Mouse (Mus musculus): ENCODE results near the gene Htr2b.
A peak's percentile ranks its signal among the peaks of the same experiment; 100 is the strongest.

Gene Htr2b

DNA sequence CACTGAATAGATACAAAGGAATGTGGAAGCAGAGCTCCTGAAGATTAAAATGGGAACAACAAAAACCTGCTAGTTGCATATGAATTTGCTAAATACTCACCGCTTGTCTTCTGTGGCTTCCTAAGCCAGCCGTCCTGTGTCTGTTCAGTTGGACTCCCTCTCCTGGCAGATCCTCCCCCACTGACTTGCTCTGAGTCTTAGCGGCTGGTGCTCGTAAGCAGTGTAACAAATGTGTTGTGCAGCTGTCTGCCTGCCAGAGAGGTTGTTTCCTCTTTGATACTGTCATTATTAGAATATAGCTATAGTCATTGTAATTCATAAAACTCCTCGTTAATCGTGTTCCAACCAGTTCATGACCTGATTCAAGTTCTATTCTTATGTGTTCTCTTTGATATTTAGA lies at the start of gene Htr2b:
TSS of gene Htr2b (minus strand) at position 192 of the 400 bp plus-strand sequence.
- H3K9me3 ChIP-seq (ENCODE audit: low read length) = no peaks in the 10 kb centered on the region
- TF ChIP-seq CTCF (conservative IDR thresholded peaks at IDR 0.05; ENCODE audit: low read length) (no peak), NANOG (IDR thresholded peaks at IDR 0.05; ENCODE audit: borderline replicate concordance, low read length) (no peak), POU5F1 (IDR thresholded peaks at IDR 0.05; ENCODE audit: borderline replicate concordance, low read length) (no peak)
- H3K36me3 ChIP-seq (ENCODE audit: insufficient read depth, low read length) = peaks cover 63% of the 10 kb centered on the region
- no peak within 1 kb of the TSS for H3K4me3 ChIP-seq (replicated peaks; ENCODE audit: low read length)
- H3K4me1 ChIP-seq (replicated peaks; ENCODE audit: low read depth, low read length) = no peaks in the 10 kb centered on the region; the same call in 1 of the 2 replicates
- no peaks in the 10 kb centered on the region for H3K27me3 ChIP-seq (ENCODE audit: insufficient read depth, low read length)

DNA sequence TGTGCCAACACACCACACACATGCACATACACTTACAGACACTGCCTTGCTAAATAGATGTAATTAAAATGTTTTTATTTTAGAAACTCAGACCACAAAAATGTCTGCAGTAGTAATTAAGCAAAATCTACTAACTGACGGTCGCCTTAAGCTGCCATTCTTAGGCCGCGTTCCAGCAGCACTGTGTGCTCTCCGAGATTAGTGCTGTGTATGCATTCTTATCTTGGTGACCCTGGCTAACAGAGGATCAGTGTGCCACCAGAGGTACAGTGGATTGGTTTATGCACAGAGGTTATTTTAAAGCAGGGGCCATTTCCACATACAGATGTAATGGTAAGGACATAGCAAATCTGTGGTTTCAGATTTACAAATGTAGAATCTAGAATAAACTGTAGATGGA lies 49.3 kb upstream of the Htr2b start:
- Histone ChIP-seq H3K4me1 (replicated peaks; ENCODE audit: low read depth, low read length) (peaks cover 8% of the 10 kb centered on the region; the same call in 1 of the 2 replicates), H3K27me3 (ENCODE audit: insufficient read depth, low read length) (no peaks in the 10 kb centered on the region), H3K4me3 (replicated peaks; ENCODE audit: low read length) (no peak overlapping the region), H3K9me3 (ENCODE audit: low read length) (no peaks in the 10 kb centered on the region), H3K36me3 (ENCODE audit: insufficient read depth, low read length) (peaks cover 86% of the 10 kb centered on the region)
- no peak for TF ChIP-seq CTCF (conservative IDR thresholded peaks at IDR 0.05; ENCODE audit: low read length)
- no peak for TF ChIP-seq NANOG (IDR thresholded peaks at IDR 0.05; ENCODE audit: borderline replicate concordance, low read length)
- TF ChIP-seq POU5F1 (IDR thresholded peaks at IDR 0.05; ENCODE audit: borderline replicate concordance, low read length) = no peak

DNA sequence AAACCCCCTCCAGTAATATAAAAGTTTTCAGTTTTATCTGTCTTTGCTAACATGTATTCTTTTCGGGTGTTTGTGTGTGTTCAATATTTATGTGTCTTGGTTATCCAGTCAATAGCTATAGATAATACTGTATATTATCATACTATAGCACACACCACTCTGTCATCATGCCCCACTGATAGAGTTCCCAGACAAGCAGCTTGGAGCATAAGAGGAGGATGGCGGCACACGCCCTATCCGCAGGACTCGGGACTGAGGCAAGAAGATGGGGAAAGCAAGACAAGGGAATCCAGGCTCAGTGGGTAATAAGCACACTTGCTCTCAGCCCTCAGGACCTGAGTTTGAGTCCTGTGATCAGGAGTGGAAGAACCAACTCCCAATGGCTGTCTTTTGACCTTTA lies 48.7 kb upstream of the Htr2b start:
- TF ChIP-seq POU5F1 (IDR thresholded peaks at IDR 0.05; ENCODE audit: borderline replicate concordance, low read length) (no peak), CTCF (conservative IDR thresholded peaks at IDR 0.05; ENCODE audit: low read length) (no peak), NANOG (IDR thresholded peaks at IDR 0.05; ENCODE audit: borderline replicate concordance, low read length) (no peak)
- Histone ChIP-seq H3K4me1 (replicated peaks; ENCODE audit: low read depth, low read length) (peaks cover 13% of the 10 kb centered on the region), H3K4me3 (replicated peaks; ENCODE audit: low read length) (no peak overlapping the region), H3K27me3 (ENCODE audit: insufficient read depth, low read length) (no peaks in the 10 kb centered on the region), H3K36me3 (ENCODE audit: insufficient read depth, low read length) (peaks cover 82% of the 10 kb centered on the region), H3K9me3 (ENCODE audit: low read length) (no peaks in the 10 kb centered on the region)

DNA sequence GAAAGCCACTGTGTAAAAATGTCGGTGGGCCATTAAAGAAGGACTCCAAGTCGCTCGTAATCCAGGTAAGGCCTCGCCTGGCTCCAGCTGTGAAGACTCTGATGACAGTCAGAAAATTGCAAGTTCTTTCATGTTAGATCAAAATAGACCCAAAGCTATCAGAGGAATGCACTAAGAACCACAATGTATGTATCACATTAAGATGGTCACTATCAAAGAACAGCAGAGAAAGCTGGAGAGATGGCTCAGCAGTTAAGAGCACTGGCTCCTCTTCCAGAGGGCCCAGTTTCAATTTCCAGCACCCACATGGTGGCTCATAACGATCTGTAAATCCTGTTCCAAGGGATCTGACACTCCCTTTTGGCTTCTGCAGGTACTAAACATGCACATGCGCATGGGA lies 48.3 kb upstream of the Htr2b start:
- H3K27me3 ChIP-seq (ENCODE audit: insufficient read depth, low read length) = no peaks in the 10 kb centered on the region

DNA sequence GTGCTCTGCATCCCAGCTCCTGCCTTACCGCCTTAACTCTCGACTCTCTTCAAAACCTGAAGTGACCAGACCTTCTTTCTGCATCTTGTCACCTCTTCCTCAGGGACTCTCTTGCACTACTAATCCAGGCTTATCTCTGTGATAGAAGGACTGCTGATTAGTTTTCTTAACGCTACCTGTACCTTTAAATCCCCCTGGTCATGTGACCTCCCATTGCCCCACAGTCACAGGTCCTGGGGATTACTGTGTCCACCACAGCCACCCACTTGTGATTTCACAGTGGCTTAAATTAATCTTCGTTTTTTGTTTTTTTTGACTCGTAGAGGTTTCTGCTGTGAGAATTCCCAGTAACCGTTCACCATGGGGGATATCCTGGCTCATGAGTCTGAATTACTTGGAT lies 44.8 kb upstream of the Htr2b start:
- no peaks in the 10 kb centered on the region for H3K27me3 ChIP-seq (ENCODE audit: insufficient read depth, low read length)
- H3K4me1 ChIP-seq (replicated peaks; ENCODE audit: low read depth, low read length) = peaks cover 18% of the 10 kb centered on the region
- peaks cover 48% of the 10 kb centered on the region for H3K36me3 ChIP-seq (ENCODE audit: insufficient read depth, low read length)
- peaks cover 8% of the 10 kb centered on the region for H3K9me3 ChIP-seq (ENCODE audit: low read length)
- H3K4me3 ChIP-seq (replicated peaks; ENCODE audit: low read length) = no peak overlapping the region
- TF ChIP-seq POU5F1 (IDR thresholded peaks at IDR 0.05; ENCODE audit: borderline replicate concordance, low read length) = no peak
- TF ChIP-seq NANOG (IDR thresholded peaks at IDR 0.05; ENCODE audit: borderline replicate concordance, low read length) = no peak
- no peak for TF ChIP-seq CTCF (conservative IDR thresholded peaks at IDR 0.05; ENCODE audit: low read length)

More for the DNA sequence above, 48.3 kb upstream of the Htr2b start:
- TF ChIP-seq NANOG (IDR thresholded peaks at IDR 0.05; ENCODE audit: borderline replicate concordance, low read length) (no peak), POU5F1 (IDR thresholded peaks at IDR 0.05; ENCODE audit: borderline replicate concordance, low read length) (no peak), CTCF (conservative IDR thresholded peaks at IDR 0.05; ENCODE audit: low read length) (no peak)
- Histone ChIP-seq H3K9me3 (ENCODE audit: low read length) (no peaks in the 10 kb centered on the region), H3K4me3 (replicated peaks; ENCODE audit: low read length) (no peak overlapping the region), H3K4me1 (replicated peaks; ENCODE audit: low read depth, low read length) (peaks cover 18% of the 10 kb centered on the region), H3K36me3 (ENCODE audit: insufficient read depth, low read length) (peaks cover 78% of the 10 kb centered on the region)

DNA sequence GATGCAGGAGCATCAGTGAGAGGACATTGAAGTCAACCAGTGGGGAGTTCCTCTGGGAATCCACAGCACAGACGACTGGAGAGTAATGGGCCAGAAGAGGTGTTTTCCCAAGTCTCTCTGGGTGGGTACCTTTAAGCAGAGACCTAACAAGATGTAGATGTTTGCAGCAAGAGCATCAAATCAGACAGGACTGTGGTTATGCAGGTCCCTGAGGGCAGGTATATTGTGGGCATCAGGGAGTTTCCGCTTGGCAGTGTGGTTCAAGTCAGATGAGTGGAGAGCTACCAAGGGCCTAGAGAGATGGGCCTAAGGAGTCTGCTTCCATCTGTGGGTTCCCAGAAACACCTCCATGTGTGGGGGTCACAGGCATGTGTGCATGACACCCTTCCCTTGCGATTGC lies 44.3 kb upstream of the Htr2b start:
- no peak overlapping the region for H3K4me3 ChIP-seq (replicated peaks; ENCODE audit: low read length)
- H3K27me3 ChIP-seq (ENCODE audit: insufficient read depth, low read length) = no peaks in the 10 kb centered on the region
- peaks cover 43% of the 10 kb centered on the region for H3K36me3 ChIP-seq (ENCODE audit: insufficient read depth, low read length)
- TF ChIP-seq CTCF (conservative IDR thresholded peaks at IDR 0.05; ENCODE audit: low read length) = no peak
- no peak for TF ChIP-seq POU5F1 (IDR thresholded peaks at IDR 0.05; ENCODE audit: borderline replicate concordance, low read length)
- TF ChIP-seq NANOG (IDR thresholded peaks at IDR 0.05; ENCODE audit: borderline replicate concordance, low read length) = no peak
- peaks cover 8% of the 10 kb centered on the region for H3K9me3 ChIP-seq (ENCODE audit: low read length)
- peaks cover 18% of the 10 kb centered on the region for H3K4me1 ChIP-seq (replicated peaks; ENCODE audit: low read depth, low read length)

DNA sequence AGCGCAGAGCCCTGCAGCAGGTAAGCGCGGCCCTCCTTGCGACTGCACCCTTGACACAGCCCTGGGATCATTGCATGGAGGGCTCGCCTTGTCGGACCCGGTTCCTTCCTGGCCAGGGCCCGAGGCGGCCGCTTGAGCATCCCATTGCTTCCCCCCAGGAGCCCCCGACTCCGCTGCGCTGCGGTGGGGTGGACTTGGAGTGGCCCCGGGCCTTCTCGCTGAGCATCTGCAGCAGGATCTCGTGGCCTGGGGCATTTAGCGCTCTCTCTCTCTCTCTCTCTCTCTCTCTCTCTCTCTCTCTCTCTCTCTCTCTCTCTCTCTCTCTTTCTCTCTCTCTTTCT lies 43.0 kb upstream of the Htr2b start:
- H3K36me3 ChIP-seq (ENCODE audit: insufficient read depth, low read length) = peaks cover 30% of the 10 kb centered on the region
- TF ChIP-seq NANOG (IDR thresholded peaks at IDR 0.05; ENCODE audit: borderline replicate concordance, low read length) (no peak), CTCF (conservative IDR thresholded peaks at IDR 0.05; ENCODE audit: low read length) (no peak), POU5F1 (IDR thresholded peaks at IDR 0.05; ENCODE audit: borderline replicate concordance, low read length) (no peak)

DNA sequence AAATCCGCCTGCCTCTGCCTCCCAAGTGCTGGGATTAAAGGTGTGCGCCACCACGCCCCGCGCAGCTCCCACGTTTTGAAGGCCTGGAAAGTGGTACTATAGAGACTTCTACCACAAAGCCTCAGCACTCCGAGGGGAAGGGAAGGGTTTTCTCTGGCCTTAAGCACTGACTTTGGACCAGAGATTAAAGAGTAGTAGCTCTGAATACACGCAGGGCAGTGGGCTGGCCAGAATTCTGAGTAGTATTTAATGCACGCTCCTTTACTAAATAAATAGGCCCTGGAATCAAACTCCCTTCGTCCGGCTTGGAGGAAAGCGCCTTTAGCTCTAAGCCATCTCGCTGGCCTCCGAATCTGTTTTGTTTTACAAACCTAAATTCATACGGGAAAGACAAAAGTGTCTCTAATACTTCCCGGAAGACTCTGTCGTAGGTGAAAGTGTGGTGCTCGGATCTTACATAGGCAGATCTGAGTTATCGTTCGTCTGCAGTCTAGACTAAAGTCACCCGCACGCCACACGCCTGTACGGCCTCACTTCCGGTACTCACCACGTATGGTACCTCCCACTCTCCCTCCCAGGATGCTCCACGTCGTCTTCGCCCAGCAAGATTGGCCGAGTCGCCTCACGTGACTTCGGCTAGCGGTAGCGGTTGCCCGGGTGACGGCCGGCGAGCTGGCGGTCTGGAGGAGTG lies 42.5 kb upstream of the Htr2b start, which contains the start of gene Armc9:
TSS of gene Armc9 (plus strand) at position 648 of the 691 bp plus-strand sequence.
- H3K9me3 ChIP-seq (ENCODE audit: low read length) = peaks cover 8% of the 10 kb centered on the region
- H3K4me3 ChIP-seq (replicated peaks; ENCODE audit: low read length) = peak within 1 kb of the TSS; percentile 88
- H3K36me3 ChIP-seq (ENCODE audit: insufficient read depth, low read length) = peaks cover 25% of the 10 kb centered on the region
- peaks cover 18% of the 10 kb centered on the region for H3K4me1 ChIP-seq (replicated peaks; ENCODE audit: low read depth, low read length)
- H3K27me3 ChIP-seq (ENCODE audit: insufficient read depth, low read length) = no peaks in the 10 kb centered on the region
- TF ChIP-seq NANOG (IDR thresholded peaks at IDR 0.05; ENCODE audit: borderline replicate concordance, low read length) = no peak
- no peak for TF ChIP-seq CTCF (conservative IDR thresholded peaks at IDR 0.05; ENCODE audit: low read length)
- TF ChIP-seq POU5F1 (IDR thresholded peaks at IDR 0.05; ENCODE audit: borderline replicate concordance, low read length) = no peak

More for the DNA sequence above, 43.0 kb upstream of the Htr2b start:
- H3K27me3 ChIP-seq (ENCODE audit: insufficient read depth, low read length) = no peaks in the 10 kb centered on the region
- peak overlapping the region; percentile 88 for H3K4me3 ChIP-seq (replicated peaks; ENCODE audit: low read length)
- H3K9me3 ChIP-seq (ENCODE audit: low read length) = peaks cover 8% of the 10 kb centered on the region
- peaks cover 18% of the 10 kb centered on the region for H3K4me1 ChIP-seq (replicated peaks; ENCODE audit: low read depth, low read length)
